Mouse (Mus musculus): ENCODE data around the gene Tspan8.

DNA sequence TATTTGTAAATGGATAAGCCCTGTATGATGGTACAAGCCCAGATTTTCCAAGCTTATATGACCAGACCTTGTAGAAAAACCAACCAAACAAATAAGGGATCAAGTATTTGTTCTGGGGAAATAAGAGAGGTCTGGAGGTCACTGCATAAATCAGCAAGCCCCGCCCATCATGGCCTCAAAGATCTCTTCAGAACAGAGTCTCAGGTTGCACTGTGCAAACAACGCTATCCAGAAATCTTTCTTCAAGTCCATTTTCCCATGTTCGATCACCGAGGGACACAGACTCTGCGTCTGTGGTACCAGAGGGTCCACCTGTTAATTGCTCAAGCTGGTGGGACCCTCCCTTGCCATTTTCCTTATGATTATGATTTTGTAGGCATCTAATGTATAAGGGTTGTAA is 45.3 kb downstream of the Tspan8 start:
- TF ChIP-seq CTCF (IDR thresholded peaks at IDR 0.05; ENCODE audit: borderline replicate concordance, extremely low read depth, insufficient read depth, insufficient read length) (no peak), POLR2A (IDR thresholded peaks at IDR 0.05; ENCODE audit: borderline replicate concordance, extremely low read depth, insufficient read depth, insufficient read length, poor library complexity, severe bottlenecking) (no peak)

Measured in brain, embryonic 14.5 days (tissue).